Mouse (Mus musculus): ENCODE measurements at regions not wholly inside any gene's neighbourhood (a gene's known extent, or its start where the extent isn't known, plus 50 kb on each side); places are given as distances from the start of the nearest gene placed in this dataset.
A peak's percentile ranks its signal among the peaks of the same experiment; 100 is the strongest.
"Not testable (repeated sequence)": the region's sequence is repeated elsewhere in the genome, so short reads cannot be mapped to it uniquely, and the experiment has no call there.

GRCm38 (mm10) chr4:71409867-71410266 is 347.9 kb downstream of the Gm11232 start:
- no peak for DNase-seq

DNA sequence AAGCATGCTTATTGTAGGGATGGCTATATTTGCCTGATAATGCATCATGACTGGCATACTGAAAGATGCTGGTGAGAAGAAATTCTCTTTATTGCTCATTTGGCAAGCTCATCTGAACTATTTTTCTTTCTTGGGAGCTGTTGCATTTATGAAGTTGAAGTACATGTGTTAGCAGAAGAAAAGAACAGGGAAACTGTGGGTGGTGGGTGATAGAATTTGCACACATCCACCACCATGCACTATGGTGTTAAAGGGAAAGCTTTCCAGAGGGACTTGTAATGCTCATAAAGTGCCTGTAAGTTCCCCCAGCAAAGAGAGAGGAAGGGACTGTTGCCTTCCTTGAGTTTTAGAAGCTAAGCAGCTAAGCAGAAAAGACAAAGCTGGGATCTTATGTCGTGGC is 367.3 kb downstream of the Gm11232 start:
- DNase-seq: no peak

- no peak for DNase-seq
These were observed 388.5 kb downstream of the Gm11232 start for GRCm38 (mm10) chr4:71369276-71369675.

DNA sequence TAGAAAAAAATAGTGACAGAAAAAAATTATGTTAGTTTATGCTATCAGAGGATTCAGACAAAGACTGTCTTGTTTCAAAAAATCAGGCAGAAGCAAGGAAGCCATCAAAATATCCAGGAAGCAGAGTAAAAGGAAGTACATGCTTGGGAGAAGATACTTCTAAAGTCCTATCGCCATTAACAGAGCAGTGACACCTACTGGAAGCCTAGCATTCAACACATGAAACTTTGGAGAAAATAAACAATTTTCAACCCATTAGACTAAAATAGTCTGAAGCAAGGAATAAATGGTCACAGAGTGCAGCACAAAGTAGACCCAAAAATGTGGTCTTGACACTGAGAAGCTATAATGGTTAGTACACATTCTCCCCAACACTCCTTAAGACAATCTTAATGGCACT is 394.0 kb downstream of the Gm11232 start:
- no peak for DNase-seq

DNA sequence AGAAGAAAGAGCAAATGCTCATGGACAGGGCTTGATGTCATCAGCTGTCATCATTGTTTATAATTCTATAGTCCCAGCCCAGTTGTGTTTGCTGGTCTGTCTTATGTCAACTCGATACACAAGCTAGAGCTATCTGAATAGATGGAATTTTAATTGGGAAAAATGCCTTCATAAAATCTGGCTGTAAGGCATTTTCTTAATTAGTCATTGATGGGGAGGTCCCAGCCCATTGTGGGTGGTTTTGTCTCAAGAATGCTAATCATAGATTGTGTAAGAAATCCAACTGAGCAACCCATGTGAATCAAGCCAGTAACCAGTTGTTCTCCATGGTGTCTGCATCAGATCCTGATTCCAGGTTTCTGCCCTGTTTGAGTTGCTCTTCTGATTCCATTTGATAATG is 400.1 kb downstream of the Gm11232 start:
- no peak for DNase-seq

DNA sequence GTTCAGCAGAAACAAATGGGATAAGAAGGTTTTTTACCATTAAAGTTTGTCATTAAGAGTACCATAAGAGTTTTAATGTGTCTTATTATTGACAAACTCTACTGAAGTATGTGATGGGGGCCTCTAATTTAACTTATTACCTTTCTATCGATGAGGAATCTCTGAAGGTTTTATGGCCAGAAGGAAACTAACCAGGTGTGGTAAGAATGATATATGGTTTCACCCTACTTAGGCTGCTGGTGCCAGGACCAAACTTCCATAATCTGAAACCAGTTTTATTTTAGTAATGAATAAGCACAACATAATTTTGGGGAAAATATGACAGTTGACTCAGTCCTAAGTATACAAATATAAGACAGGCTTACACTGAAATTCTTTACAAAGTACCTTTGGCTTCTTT is 401.1 kb downstream of the Gm11232 start:
- DNase-seq: no peak

- no peak for DNase-seq
These were observed 401.5 kb downstream of the Gm11232 start for GRCm38 (mm10) chr4:71356310-71356709.

DNA sequence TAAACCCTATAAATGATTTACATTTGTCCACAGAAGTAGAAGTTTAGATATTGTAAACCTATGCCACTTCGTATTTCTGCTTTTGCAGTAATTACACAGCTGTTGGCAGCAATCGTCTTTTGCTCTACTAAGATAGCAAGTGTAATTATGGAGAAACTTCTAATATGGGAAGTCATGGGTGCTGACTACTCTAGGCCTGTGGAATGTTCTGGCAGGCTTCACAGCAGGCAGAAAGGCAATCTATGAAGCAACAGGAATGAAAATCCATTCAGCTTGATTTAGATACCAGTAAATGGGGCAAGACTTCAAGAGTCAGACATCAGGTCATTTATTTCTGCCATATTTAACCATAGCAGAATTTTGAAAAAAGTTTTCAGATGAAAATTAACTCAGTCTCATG is 405.9 kb downstream of the Gm11232 start:
- no peak for DNase-seq

- DNase-seq: no peak
These were observed 414.7 kb downstream of the Gm11232 start for GRCm38 (mm10) chr4:71343068-71343467.

DNA sequence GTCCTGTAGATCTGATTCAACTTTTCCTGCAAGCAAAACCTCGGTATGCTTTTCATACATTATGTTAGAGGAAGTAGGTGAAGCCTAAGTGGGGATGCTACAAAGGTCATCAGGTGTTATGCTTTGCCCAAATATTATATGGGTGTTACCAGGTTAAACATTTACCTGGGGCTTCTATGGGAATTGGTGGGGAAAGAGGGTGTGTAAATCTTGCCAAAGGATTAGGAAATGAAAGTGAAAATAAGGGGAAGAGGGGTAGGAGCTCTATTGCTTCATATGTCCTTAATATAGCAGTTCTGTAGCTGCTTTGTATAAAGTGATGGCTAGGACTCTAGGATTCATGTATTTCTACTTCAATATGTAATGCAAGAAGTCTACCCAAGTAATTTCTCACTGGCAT is 419.2 kb downstream of the Gm11232 start:
- DNase-seq: no peak

DNA sequence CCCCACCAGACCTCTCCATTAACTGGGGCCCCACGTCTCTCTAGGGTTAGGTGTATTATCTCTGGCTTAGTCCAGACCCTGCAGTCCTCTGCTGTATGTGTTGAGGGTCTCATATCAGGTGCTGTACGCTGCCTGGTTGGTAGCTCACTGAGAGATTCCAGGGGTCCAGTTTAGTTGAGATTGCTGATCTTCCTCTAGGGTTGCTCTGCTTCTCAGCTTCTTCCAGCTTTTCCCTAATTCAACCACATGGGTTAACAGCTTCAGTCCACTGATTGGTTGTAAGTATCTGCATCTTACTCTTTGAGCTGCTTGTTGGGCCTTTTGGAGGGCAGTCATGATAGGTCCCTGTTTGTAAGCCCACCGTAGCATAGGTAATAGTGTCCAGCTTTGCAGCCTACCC is 425.1 kb downstream of the Gm11232 start:
- no peak for DNase-seq

DNA sequence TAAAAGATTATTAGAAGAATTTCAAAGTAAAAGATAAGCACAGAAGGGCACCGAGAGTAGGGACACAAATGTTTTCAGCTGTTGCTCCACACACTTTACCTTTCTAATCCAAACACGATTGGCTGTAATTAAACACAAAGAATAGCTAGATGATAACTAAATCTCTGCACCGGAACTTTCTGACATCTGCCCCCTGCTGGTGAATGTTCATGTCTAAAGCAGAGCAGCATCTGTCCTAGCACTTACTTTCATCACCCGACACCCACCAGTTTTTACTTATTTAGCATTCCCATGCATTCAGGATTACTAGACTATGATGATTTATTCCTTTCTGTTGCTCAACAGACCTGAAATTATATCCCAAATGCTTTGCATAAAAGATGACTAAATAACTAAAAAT is 425.7 kb downstream of the Gm11232 start:
- DNase-seq: peak; percentile 26

DNA sequence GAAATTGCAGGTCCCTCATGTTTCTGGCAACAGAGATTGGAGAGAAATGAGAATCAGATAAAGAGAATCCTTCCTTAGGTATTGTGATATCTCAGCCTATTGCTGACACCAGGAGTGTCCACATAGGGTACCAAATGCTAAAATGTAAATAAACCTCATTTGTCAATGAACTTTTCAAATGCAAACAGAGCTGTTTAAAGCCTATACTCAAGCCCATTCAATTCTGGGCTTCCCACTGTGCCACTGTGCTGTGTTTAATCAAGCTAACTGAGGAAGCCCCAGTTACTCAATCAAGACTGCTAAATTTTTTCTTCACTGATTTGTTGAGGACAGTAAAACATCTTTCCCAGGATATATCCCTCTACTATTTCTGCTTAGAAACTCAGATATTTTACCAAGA is 441.2 kb downstream of the Gm11232 start:
- no peak for DNase-seq

DNA sequence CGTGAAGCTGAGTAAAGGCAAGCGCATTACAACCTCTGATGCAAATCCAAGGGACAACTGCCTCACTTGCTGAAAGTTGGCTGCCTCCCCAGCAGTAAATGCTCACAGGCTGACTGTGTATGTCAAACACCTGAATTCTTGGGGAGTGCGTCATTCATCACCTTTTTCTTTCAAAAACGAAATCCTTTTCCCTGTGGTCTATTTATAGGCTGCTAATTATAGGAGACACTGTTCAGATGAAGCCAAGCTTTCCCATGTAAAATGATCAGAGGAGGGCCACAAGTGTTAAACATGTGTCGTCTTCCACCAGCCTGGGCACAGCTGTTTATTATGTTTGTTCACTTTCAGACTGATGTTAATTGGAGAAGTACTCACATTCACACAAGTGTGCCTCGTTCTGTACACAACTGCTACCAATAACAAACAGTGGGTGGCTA is 450.6 kb downstream of the Gm11232 start:
- DNase-seq: no peak

GRCm38 (mm10) chr4:71306690-71307089 is 451.1 kb downstream of the Gm11232 start:
- no peak for DNase-seq

GRCm38 (mm10) chr4:71295716-71296115 is 462.0 kb downstream of the Gm11232 start:
- not testable (repeated sequence) for DNase-seq

DNA sequence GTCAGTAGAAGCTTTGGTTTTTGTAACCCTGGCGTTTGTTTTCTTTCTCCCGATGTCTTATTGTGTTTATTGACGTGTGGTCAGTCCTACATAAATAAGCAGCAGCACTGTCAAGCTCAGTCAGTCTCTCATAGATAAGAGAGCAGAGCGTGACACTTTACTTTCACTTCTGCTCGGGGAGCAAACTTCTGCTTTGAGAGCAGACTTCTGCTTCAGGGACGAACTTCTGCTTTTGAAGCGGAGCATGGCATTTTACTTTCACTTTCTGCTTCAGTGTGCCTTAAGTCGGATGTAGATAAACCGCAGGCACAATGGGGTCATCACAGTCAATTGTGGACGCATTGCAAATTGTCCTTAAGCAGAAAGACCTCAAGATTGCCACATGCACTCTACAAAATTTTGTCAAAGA is 466.0 kb downstream of the Gm11232 start:
- peak; percentile 31 for DNase-seq

GRCm38 (mm10) chr4:71291111-71291740 is 466.5 kb downstream of the Gm11232 start:
- DNase-seq: not testable (repeated sequence)

- DNase-seq: no peak
These were observed 474.6 kb downstream of the Gm11232 start for GRCm38 (mm10) chr4:71283147-71283546.

DNA sequence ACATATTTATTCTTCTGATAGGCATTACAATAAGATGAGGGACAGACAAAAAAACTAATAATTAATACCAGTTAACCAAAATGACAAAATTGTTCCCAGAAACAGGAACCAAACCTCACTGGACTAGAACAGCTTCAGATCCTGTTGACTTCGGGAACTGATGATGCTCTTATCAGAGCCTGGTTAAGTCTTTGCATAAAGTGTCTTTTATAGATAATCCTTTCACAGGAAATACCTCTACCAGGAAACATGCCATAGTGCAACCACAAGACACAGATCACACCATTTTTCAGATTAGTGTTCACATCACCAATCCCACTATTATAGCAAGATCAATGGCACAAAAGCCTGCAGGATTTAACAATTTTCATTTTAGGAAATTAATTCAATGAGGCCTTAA is 478.1 kb downstream of the Gm11232 start:
- DNase-seq: no peak

GRCm38 (mm10) chr4:71259897-71260296 is 497.9 kb downstream of the Gm11232 start:
- no peak for DNase-seq

GRCm38 (mm10) chr4:71230497-71230872 is 527.3 kb downstream of the Gm11232 start:
- no peak for DNase-seq

- DNase-seq: no peak
These were observed 527.8 kb downstream of the Gm11232 start for GRCm38 (mm10) chr4:71229796-71230496.

DNA sequence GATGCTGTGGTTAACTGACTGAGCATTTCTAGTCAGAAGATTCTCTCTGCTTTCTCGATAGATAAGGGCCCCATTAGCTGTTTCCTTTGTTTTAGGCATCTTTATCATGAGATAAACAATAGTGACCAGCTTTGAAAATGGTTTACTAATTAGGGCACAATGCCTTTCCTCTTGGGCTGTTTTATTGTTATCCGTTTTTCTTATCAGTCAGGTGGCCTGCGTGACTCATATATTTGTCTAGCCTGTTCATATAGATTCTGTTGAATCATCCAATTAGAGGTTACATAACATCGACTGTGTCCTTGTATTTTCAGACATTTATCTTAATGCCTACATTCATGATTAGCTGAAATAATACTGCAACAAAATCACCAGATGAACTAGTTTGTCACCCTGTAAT is 531.1 kb downstream of the Gm11232 start:
- no peak for DNase-seq

Measured in adrenal gland, adult 2 months (tissue).